Mouse (Mus musculus) C2C12 (cell line): ENCODE data around the gene Coq8a. TPM values are rescaled to one million over a fixed set of nuclear protein-coding genes. Genes with fewer than 3 reads are reported as not detected.

Source experiments
- H3K27me3 ChIP-seq: one replicate; pipeline ENCODE4 v1.6.1; 2011; ENCODE audit not compliant: control insufficient read depth, insufficient read depth, insufficient read length
- H3K36me3 ChIP-seq: one replicate; pipeline ENCODE4 v1.6.1; 2011; ENCODE audit not compliant: control insufficient read depth, insufficient read depth
- H3K4me3 ChIP-seq: one replicate; pipeline ENCODE4 v1.5.1; 2011; ENCODE audit warnings: mild to moderate bottlenecking, control low read depth; ENCODE audit not compliant: poor library complexity, insufficient read depth, severe bottlenecking
- H3K79me2 ChIP-seq: one replicate; pipeline ENCODE4 v1.6.1; 2011; ENCODE audit not compliant: control insufficient read depth, insufficient read depth
- H3K79me3 ChIP-seq: one replicate; pipeline ENCODE4 v1.6.1; 2011; ENCODE audit warnings: low read depth, control low read depth
- H3ac ChIP-seq: one replicate; pipeline ENCODE3; 2011; ENCODE audit warnings: low read depth; ENCODE audit not compliant: control insufficient read depth, insufficient read length
- CEBPB ChIP-seq: IDR thresholded peaks from one replicate; pipeline ENCODE4 v1.6.1; 2011; ENCODE audit warnings: low read depth, mild to moderate bottlenecking, control low read depth, moderate library complexity
- CTCF ChIP-seq: IDR thresholded peaks from one replicate; pipeline ENCODE4 v1.5.1; 2011; ENCODE audit not compliant: control insufficient read depth, insufficient read depth, insufficient read length
- FOSL1 ChIP-seq: IDR thresholded peaks from one replicate; pipeline ENCODE4 v1.8.0; 2011; ENCODE audit warnings: mild to moderate bottlenecking, low read length; ENCODE audit not compliant: poor library complexity, insufficient read depth, severe bottlenecking
- MAX ChIP-seq: IDR thresholded peaks from one replicate; pipeline ENCODE4 v1.6.1; 2011; ENCODE audit warnings: mild to moderate bottlenecking, control low read depth
- MYOD1 ChIP-seq: IDR thresholded peaks from one replicate; pipeline ENCODE4 v1.6.1; 2011; ENCODE audit warnings: low read depth; ENCODE audit not compliant: control insufficient read depth, insufficient read length
- MYOG ChIP-seq: IDR thresholded peaks from one replicate; pipeline ENCODE4 v1.6.1; 2011; ENCODE audit not compliant: control insufficient read depth, insufficient read length; ENCODE audit errors: extremely low read depth
- USF1 ChIP-seq: IDR thresholded peaks from one replicate; pipeline ENCODE4 v1.6.1; 2011; ENCODE audit warnings: low read depth, mild to moderate bottlenecking, control low read depth, moderate library complexity
- polyA plus RNA-seq: library from polyadenylated mRNA; unstranded; fragments of >200 nt; fragmentation: generic; extraction: Trizol; gene quantifications from one replicate; pipeline ENCODE4 v1.2.1, GENCODE M21; 2012; ENCODE audit warnings: missing spikeins

Coq8a gene
- polyA plus RNA-seq, 1 experiment: 0.21 TPM

GRCm38 (mm10) chr1:180175635-180176034 lies 23.8 kb downstream of the Coq8a start:
- Histone ChIP-seq H3ac (no peak overlapping the region), H3K79me2 (no peaks in the 10 kb centered on the region), H3K36me3 (no peaks in the 10 kb centered on the region), H3K27me3 (peaks cover 11% of the 10 kb centered on the region), H3K79me3 (no peaks in the 10 kb centered on the region), H3K4me3 (no peak overlapping the region)
- TF ChIP-seq CTCF (no peak), MYOG (no peak), MYOD1 (no peak), USF1 (no peak), FOSL1 (no peak), MAX (no peak), CEBPB (no peak)

GRCm38 (mm10) chr1:180175167-180175566 lies 24.2 kb downstream of the Coq8a start:
- peaks cover 11% of the 10 kb centered on the region for H3K27me3 ChIP-seq
- H3ac ChIP-seq: no peak overlapping the region
- H3K36me3 ChIP-seq: no peaks in the 10 kb centered on the region
- no peak for TF ChIP-seq USF1
- TF ChIP-seq FOSL1: no peak
- no peak for TF ChIP-seq MYOD1
- no peak for TF ChIP-seq CEBPB
- TF ChIP-seq MAX: no peak
- TF ChIP-seq CTCF: no peak
- TF ChIP-seq MYOG: no peak
- no peaks in the 10 kb centered on the region for H3K79me2 ChIP-seq
- no peak overlapping the region for H3K4me3 ChIP-seq
- H3K79me3 ChIP-seq: no peaks in the 10 kb centered on the region

DNA sequence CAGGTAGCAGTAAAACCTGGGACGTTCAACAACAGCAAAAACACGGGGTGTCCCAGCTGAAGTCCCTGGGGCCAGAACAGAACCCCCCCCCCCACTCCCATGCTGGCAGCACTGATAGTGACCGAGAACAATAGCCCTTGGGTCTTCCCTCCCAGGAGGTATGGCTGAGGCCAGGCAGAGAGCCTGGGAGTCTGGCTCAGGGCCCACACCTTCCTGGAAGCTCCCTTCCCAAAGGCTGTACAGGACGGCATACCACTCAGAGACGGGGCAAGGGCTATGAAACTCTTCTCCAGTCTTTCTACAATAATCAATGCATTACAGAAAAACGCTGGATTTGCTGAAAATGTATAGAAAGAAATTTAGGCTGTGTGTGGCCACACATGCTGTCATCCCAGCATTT lies 24.7 kb downstream of the Coq8a start:
- Histone ChIP-seq H3K36me3 (no peaks in the 10 kb centered on the region), H3K79me2 (no peaks in the 10 kb centered on the region)
- TF ChIP-seq MYOG (no peak), USF1 (no peak), CTCF (no peak), MYOD1 (no peak), CEBPB (no peak), FOSL1 (no peak), MAX (no peak)

DNA sequence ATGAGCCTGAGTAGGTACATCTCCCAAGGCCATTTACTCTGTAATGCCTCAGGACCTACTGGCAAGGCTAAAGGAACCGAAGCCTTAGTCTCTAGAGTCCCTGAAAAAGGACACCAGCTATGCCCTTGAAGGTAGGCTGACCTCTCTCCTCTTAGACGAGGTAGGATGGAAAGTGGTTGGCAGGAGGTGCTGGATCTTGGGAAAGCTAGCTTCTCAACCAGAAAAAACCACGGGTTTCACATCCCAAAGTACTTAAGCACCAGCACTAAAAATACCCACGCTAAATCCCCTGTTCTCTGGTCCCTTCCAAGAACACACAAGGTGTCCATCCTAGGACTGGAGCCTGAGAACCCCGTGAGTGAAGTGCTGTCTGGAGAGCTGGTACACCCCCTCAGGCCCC lies 26.4 kb downstream of the Coq8a start:
- H3K36me3 ChIP-seq: no peaks in the 10 kb centered on the region
- no peak overlapping the region for H3K4me3 ChIP-seq
- TF ChIP-seq FOSL1 (no peak), MYOG (no peak)
- H3K79me2 ChIP-seq: no peaks in the 10 kb centered on the region
- H3K79me3 ChIP-seq: no peaks in the 10 kb centered on the region
- H3K27me3 ChIP-seq: peaks cover 11% of the 10 kb centered on the region
- H3ac ChIP-seq: no peak overlapping the region

More for the DNA sequence above, 24.7 kb downstream of the Coq8a start:
- peaks cover 11% of the 10 kb centered on the region for H3K27me3 ChIP-seq
- no peaks in the 10 kb centered on the region for H3K79me3 ChIP-seq
- no peak overlapping the region for H3ac ChIP-seq
- no peak overlapping the region for H3K4me3 ChIP-seq

GRCm38 (mm10) chr1:180172600-180172999 lies 26.8 kb downstream of the Coq8a start:
- no peak overlapping the region for H3K4me3 ChIP-seq
- H3K27me3 ChIP-seq: peaks cover 11% of the 10 kb centered on the region
- H3K36me3 ChIP-seq: no peaks in the 10 kb centered on the region
- H3K79me3 ChIP-seq: no peaks in the 10 kb centered on the region
- H3K79me2 ChIP-seq: no peaks in the 10 kb centered on the region
- no peak overlapping the region for H3ac ChIP-seq
- TF ChIP-seq USF1: no peak

DNA sequence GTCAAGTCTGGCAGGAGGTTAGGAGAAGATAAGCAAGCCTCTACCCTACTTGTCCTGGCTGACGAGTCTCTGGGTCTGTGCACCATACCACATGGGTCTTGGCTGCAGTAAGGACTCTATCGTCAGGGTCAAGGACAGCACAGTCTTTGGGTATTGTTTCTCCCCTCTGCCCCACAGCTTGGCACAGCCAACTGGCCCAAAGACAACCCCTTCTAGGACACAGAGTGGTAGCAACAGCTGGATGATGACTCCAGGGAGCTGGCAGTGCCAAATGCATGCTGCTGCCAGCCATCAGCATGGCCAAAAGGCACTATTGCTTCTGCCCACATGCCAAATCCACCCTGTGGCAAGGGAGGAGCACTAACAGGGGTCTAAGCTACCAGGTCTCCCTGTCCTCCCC lies 27.5 kb downstream of the Coq8a start:
- Histone ChIP-seq H3K79me3 (no peaks in the 10 kb centered on the region), H3K36me3 (no peaks in the 10 kb centered on the region), H3K27me3 (peaks cover 11% of the 10 kb centered on the region), H3K79me2 (no peaks in the 10 kb centered on the region), H3ac (no peak overlapping the region), H3K4me3 (no peak overlapping the region)
- TF ChIP-seq CTCF: no peak
- TF ChIP-seq MYOD1: no peak
- no peak for TF ChIP-seq USF1
- no peak for TF ChIP-seq FOSL1
- TF ChIP-seq CEBPB: no peak
- TF ChIP-seq MYOG: no peak
- TF ChIP-seq MAX: no peak
